Mouse (Mus musculus): ENCODE measurements around the gene Plekha6.

DNA sequence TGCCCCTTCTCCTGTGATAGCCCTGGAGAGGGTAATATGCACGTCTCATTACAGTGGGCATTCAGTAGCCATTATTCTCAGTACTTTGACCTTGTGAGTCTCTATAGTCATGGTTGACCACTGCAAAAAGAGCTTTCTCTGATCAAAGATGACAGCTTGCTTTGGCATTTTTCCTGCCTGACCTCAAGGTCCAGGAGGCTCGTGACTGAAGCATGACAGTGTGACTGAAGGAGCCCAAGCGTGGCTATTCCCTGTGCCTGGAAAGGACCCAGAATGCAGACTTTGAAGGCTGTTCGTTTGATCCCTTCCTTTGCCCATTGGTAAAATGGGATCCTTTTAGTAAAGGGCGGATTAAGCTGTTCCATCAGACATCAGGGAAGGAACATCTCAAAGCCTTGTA is 71.9 kb downstream of the Plekha6 start:
- TF ChIP-seq CTCF (IDR thresholded peaks at IDR 0.05) (no peak), EP300 (IDR thresholded peaks at IDR 0.05) (no peak)

Data from lung, postnatal 0 days (tissue).